Mouse (Mus musculus) stomach, embryonic 15.5 days (tissue): ENCODE measurements around the gene Dnajc11. TPM values are rescaled to one million over a fixed set of nuclear protein-coding genes. Genes with fewer than 3 reads are reported as not detected.

Experiments used
- ATAC-seq: fragments of 200-750 bp; cut with Nextera tagmentation; 2 replicates; pipeline ENCODE4 v1.8.0; 2017; ENCODE audit warnings: low read depth, moderate number of reproducible peaks, moderate TSS enrichment; ENCODE audit not compliant: insufficient read depth, low FRiP score
- H3K27ac ChIP-seq: fragments of 300-500 bp; sonication (generic); 2 replicates; pipeline ENCODE4 v1.5.1; 2015; ENCODE audit warnings: mild to moderate bottlenecking, inconsistent platforms
- H3K27me3 ChIP-seq: fragments of 300-500 bp; sonication (generic); replicated peaks from 2 replicates; pipeline ENCODE4 v1.6.1; 2015; ENCODE audit warnings: inconsistent platforms
- H3K36me3 ChIP-seq: fragments of 300-500 bp; sonication (generic); 2 replicates; pipeline ENCODE4 v1.6.1; 2015; ENCODE audit warnings: inconsistent platforms
- H3K4me1 ChIP-seq: fragments of 300-500 bp; sonication (generic); 2 replicates; pipeline ENCODE4 v1.6.1; 2015; ENCODE audit warnings: inconsistent platforms
- H3K4me2 ChIP-seq: fragments of 300-500 bp; sonication (generic); 2 replicates; pipeline ENCODE4 v1.6.1; 2015; ENCODE audit warnings: mild to moderate bottlenecking, inconsistent platforms
- H3K4me3 ChIP-seq: fragments of 300-500 bp; sonication (generic); replicated peaks from 2 replicates; pipeline ENCODE4 v1.5.1; 2015; ENCODE audit warnings: inconsistent platforms
- H3K9ac ChIP-seq: fragments of 300-500 bp; sonication (generic); 2 replicates; pipeline ENCODE4 v1.6.1; 2015; ENCODE audit warnings: inconsistent platforms
- H3K9me3 ChIP-seq: fragments of 300-500 bp; sonication (generic); 2 replicates; pipeline ENCODE4 v1.6.1; 2016; ENCODE audit warnings: inconsistent platforms
- WGBS: fragments of 180-500 bp; shearing (Covaris S2); methylation state at CpG from one replicate; pipeline ENCODE4 v1.1.7; 2015; 5-methylcytosine and 5-hydroxymethylcytosine counted together
- polyA plus RNA-seq: library from polyadenylated mRNA; unstranded; fragments of >200 nt; fragmentation: Nextera tagmentation; extraction: Ambion mirVana; gene quantifications from 2 replicates; pipeline ENCODE4 v1.2.1, GENCODE M21; 2015

Dnajc11 gene
- polyA plus RNA-seq, 1 experiment from 2014 or later, result 55.2 TPM

DNA sequence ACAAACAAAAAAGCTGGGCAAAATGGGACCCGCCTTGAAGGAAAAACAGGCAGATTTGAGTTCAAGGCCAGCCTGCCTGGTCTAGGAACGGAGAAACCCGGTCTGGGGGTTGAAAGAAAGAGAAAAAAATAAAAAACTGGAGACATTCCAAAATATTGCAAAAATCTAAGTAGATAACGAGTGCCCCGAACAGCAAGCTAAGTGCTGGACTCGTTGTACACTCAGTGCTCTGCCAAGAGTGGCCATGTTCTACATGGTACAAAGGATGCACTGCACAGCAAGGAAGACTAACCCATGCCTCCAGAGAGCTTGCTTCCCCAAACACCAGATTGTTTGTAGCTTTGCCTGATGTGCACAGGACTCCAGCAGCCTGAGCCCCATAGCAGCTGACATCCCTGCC is 59.5 kb downstream of the Dnajc11 start:
- WGBS, result 73% methylated on average over 6 of the region's 6 CpGs
- 0 out of 2 replicates have a peak overlapping the region, but pooled peaks have one; percentile 87 for H3K4me2 ChIP-seq
- H3K4me1 ChIP-seq, result peaks cover 25% of the 10 kb centered on the region
- no peaks in the 10 kb centered on the region for H3K27me3 ChIP-seq
- peaks cover 22% of the 10 kb centered on the region for H3K36me3 ChIP-seq
- no peaks in the 10 kb centered on the region for H3K9me3 ChIP-seq
- H3K9ac ChIP-seq, result no peak overlapping the region
- ATAC-seq, result no peak
- H3K4me3 ChIP-seq, result no peak overlapping the region
- no peak overlapping the region for H3K27ac ChIP-seq

DNA sequence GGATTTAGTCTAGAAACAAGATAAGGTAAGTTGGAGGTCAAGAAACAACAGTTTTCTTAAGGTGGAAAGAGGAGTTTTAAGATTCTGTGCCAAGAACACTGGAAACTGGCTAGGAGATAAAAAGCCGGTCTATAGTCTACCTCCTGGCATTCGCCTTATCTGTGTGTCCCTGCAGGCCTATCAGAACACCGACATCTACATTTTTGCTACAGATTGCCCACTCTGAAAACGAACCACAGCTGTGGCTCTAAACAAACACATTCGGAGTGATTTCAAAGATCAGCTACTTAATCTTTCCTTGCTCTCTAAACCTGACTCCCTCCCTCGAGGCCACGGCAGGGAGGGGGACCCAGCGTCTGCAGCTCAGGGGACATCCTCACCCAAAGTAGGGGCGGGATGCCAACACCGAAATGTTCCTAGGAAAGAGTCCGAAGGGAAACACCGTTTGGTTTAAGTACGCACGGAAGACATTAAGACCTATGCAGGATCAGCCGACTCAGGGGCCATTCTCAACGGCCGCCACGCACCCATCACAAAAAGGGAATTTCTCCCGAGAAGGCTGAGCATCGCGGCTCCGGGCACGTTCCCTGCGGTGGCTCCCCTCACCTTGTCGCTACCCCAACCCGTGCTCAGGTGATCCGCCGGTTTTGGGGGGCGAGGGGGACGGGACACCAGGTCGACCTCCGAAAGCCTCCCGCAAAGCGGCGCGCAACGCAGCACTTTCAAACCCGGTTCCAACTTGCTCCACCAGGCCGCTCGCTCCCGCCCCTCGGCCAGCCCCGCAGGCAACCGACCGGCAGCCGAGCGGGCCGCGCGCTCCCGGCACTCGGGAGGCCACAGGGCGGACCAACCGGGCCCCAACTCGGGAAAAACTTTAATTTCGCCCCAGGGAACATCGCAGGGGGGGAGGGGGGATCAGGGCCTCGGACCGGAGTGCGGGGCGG is 61.0 kb downstream of the Dnajc11 start:
- WGBS, result 2% methylated on average over 60 of the region's 61 CpGs
- Histone ChIP-seq H3K4me1 (peaks cover 17% of the 10 kb centered on the region; the same call in 1 of the 2 replicates), H3K27me3 (no peaks in the 10 kb centered on the region), H3K4me2 (peak overlapping the region; percentile 87), H3K4me3 (peak overlapping the region; percentile 99), H3K27ac (peak overlapping the region; percentile 82), H3K9me3 (no peaks in the 10 kb centered on the region), H3K9ac (peak overlapping the region; percentile 90), H3K36me3 (peaks cover 22% of the 10 kb centered on the region)
- no peak for ATAC-seq

DNA sequence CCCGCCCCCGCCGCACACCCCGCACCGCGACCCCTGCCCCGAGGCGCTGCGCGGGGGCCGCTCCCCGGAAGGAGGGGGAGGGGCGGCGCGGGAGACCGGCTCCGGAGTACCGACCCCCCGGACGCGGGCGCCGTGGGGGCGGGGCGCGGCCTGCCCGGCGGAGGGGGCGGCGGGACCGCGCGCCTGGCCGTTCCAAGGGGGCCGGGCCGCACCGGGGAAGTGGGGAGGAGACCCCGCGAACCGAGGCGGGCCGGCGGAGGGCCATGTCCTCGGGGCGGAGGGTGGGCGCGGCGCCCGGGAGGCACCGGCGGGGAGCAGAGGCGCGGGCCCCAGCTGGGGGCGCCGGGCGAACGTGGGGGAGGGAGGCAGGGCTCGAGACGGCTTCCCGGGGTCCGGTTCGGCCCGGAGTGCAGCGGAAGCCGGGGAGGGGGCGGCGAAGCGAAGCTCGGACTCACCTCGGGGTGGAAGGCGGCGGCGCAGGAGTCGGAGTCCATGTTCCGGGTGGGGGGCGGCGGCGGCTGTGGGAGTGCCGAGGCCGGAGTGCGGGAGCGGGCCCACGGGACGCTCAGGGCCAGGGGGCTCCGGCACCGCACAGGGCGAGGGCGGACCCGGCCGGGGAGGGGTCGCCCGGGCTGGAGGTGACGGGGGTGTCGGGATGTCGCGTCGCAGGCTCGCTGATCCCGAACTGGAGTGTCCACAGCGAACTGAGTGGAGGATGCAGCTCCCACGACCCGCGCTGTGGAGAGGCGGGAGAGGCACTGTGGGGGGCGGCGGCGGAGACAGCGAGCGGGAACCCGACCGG is 62.1 kb downstream of the Dnajc11 start:
- no peak; the same call in 1 of the 2 replicates for ATAC-seq
- H3K9ac ChIP-seq, result peak overlapping the region; percentile 90
- H3K36me3 ChIP-seq, result peaks cover 21% of the 10 kb centered on the region
- H3K27ac ChIP-seq, result peak overlapping the region; percentile 82
- H3K4me3 ChIP-seq, result peak overlapping the region; percentile 99
- H3K4me2 ChIP-seq, result peak overlapping the region; percentile 87
- no peaks in the 10 kb centered on the region for H3K27me3 ChIP-seq
- peaks cover 17% of the 10 kb centered on the region; the same call in 1 of the 2 replicates for H3K4me1 ChIP-seq
- WGBS, result 1% methylated on average over 74 of the region's 111 CpGs
- no peaks in the 10 kb centered on the region for H3K9me3 ChIP-seq

GRCm38 (mm10) chr4:151996173-151996950 is 62.9 kb downstream of the Dnajc11 start, which contains the start of gene Phf13:
TSS of gene Phf13 (minus strand) at chr4:151996258.
- peak within 1 kb of the TSS; percentile 99 for H3K4me3 ChIP-seq
- H3K9me3 ChIP-seq, result no peaks in the 10 kb centered on the region
- peak within 1 kb of the TSS; percentile 90 for H3K9ac ChIP-seq
- H3K4me1 ChIP-seq, result peaks cover 17% of the 10 kb centered on the region; the same call in 1 of the 2 replicates
- under 1% methylated on average over 93 of the region's 94 CpGs for WGBS
- peak within 1 kb of the TSS; percentile 87 for H3K4me2 ChIP-seq
- peak within 1 kb of the TSS; percentile 93 for H3K27ac ChIP-seq
- H3K36me3 ChIP-seq, result peaks cover 13% of the 10 kb centered on the region
- H3K27me3 ChIP-seq, result no peaks in the 10 kb centered on the region
- ATAC-seq, result peak; percentile 96

DNA sequence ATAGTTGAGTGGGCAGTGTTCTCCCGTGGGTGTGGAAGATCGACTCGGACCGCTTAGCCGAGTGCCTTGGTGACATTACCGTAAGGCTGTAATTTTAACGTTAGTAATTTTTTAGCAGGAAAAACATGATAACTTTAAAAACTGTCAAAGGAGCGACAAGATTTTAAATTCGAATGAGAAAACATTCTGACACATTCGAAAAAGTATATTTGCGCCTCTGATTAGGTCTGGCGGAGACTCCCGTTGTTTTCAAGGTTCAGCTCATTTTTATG is 63.4 kb downstream of the Dnajc11 start:
- Histone ChIP-seq H3K9ac (peak overlapping the region; percentile 53), H3K4me2 (peak overlapping the region; percentile 51), H3K27me3 (no peaks in the 10 kb centered on the region), H3K4me1 (peaks cover 17% of the 10 kb centered on the region; the same call in 1 of the 2 replicates), H3K4me3 (peak overlapping the region; percentile 99), H3K36me3 (peaks cover 8% of the 10 kb centered on the region), H3K9me3 (no peaks in the 10 kb centered on the region), H3K27ac (peak overlapping the region; percentile 93)
- 3% methylated on average over 13 of the region's 13 CpGs for WGBS
- ATAC-seq, result no peak

DNA sequence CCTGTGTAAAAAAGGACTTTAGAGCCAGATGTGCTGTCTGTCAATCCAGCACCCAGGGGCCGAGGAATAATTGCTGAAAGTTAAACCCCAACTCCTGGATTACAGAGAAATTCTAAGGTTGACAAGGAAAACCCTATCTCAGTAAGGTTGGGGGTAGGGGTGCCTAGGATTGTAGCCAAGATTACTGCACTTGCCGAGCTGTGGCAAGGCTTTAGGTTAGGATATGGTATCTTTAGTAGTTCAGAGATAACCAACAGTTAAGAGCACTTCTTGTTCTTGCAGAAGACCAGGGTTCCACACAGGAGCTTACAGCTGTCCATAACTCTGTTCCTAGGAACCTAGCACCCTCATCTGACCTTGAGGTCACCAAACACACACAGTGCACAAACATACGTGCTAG is 64.2 kb downstream of the Dnajc11 start:
- no peak overlapping the region for H3K9ac ChIP-seq
- peaks cover 17% of the 10 kb centered on the region; the same call in 1 of the 2 replicates for H3K4me1 ChIP-seq
- WGBS, result 60% methylated on average over 3 of the region's 3 CpGs
- no peak for ATAC-seq
- H3K4me2 ChIP-seq, result peak overlapping the region; percentile 51; the same call in 1 of the 2 replicates
- no peaks in the 10 kb centered on the region for H3K9me3 ChIP-seq
- no peak overlapping the region for H3K27ac ChIP-seq
- no peaks in the 10 kb centered on the region for H3K36me3 ChIP-seq
- no peaks in the 10 kb centered on the region for H3K27me3 ChIP-seq
- H3K4me3 ChIP-seq, result peak overlapping the region; percentile 99

GRCm38 (mm10) chr4:151999481-151999880 is 66.0 kb downstream of the Dnajc11 start:
- no peak overlapping the region for H3K4me3 ChIP-seq
- no peak overlapping the region for H3K9ac ChIP-seq
- ATAC-seq, result no peak
- H3K27ac ChIP-seq, result no peak overlapping the region
- H3K4me1 ChIP-seq, result peaks cover 9% of the 10 kb centered on the region; the same call in 1 of the 2 replicates
- H3K36me3 ChIP-seq, result no peaks in the 10 kb centered on the region
- WGBS, result 69% methylated on average over 3 of the region's 3 CpGs
- no peak overlapping the region for H3K4me2 ChIP-seq
- no peaks in the 10 kb centered on the region for H3K27me3 ChIP-seq
- no peaks in the 10 kb centered on the region for H3K9me3 ChIP-seq

DNA sequence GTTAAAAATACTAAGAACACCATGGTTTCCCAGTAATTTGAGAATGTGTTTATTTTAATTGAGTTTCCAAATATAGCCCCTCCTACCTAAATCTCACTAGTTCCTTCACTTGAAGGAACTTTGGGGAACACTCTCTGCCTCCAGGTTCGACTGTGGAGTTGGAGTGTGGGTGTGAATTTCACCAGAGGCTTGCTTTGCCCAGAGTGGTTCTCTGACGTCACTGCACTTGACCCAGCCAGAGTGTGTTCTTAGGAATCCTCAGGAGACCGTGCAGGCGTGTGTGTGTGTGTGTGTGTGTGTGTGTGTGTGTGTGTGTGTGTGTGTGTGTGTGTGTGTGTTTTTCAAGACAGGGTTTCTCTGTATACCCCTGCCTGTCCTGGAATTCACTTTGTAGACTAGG is 67.4 kb downstream of the Dnajc11 start:
- no peak overlapping the region for H3K4me2 ChIP-seq
- no peaks in the 10 kb centered on the region for H3K9me3 ChIP-seq
- no peak overlapping the region for H3K9ac ChIP-seq
- H3K36me3 ChIP-seq, result no peaks in the 10 kb centered on the region
- H3K4me1 ChIP-seq, result 0 out of 2 replicates have a peak, but pooled peaks cover 5% of the 10 kb centered on the region
- 25% methylated on average over 4 of the region's 4 CpGs for WGBS
- no peak overlapping the region for H3K4me3 ChIP-seq
- H3K27me3 ChIP-seq, result no peaks in the 10 kb centered on the region
- no peak overlapping the region for H3K27ac ChIP-seq
- no peak for ATAC-seq

- Histone ChIP-seq H3K9me3 (no peaks in the 10 kb centered on the region), H3K4me2 (no peak overlapping the region), H3K4me1 (0 out of 2 replicates have a peak, but pooled peaks cover 5% of the 10 kb centered on the region), H3K27me3 (no peaks in the 10 kb centered on the region), H3K27ac (no peak overlapping the region), H3K36me3 (no peaks in the 10 kb centered on the region), H3K9ac (no peak overlapping the region), H3K4me3 (no peak overlapping the region)
- WGBS, result 70% methylated on average over 4 of the region's 4 CpGs
- ATAC-seq, result no peak
These were observed 67.8 kb downstream of the Dnajc11 start for GRCm38 (mm10) chr4:152001335-152001734.

GRCm38 (mm10) chr4:152002063-152002462 is 68.6 kb downstream of the Dnajc11 start:
- Histone ChIP-seq H3K4me3 (no peak overlapping the region), H3K4me2 (no peak overlapping the region), H3K27me3 (no peaks in the 10 kb centered on the region), H3K9ac (no peak overlapping the region), H3K36me3 (no peaks in the 10 kb centered on the region), H3K4me1 (0 out of 2 replicates have a peak, but pooled peaks cover 7% of the 10 kb centered on the region), H3K9me3 (no peaks in the 10 kb centered on the region), H3K27ac (no peak overlapping the region)
- ATAC-seq, result no peak
- WGBS, result 74% methylated on average over 3 of the region's 3 CpGs

DNA sequence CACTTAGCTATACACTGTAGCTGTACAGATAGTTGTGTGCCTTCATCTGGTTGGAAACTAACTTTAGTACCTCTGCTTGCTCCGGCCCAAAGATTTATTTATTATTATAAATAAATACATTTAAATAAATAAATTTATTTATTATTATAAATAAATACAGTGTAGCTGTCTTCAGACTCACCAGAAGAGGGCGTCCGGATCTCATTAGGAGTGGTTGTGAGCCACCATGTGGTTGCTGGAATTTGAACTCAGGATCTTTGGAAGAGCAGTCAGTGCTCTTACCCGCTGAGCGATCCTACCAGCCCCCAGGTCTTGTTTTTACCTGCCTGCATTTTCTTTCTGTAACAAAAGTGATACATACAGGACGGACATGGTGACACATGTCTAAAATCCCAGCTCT is 72.6 kb downstream of the Dnajc11 start:
- WGBS, result 70% methylated on average over 6 of the region's 6 CpGs
- Histone ChIP-seq H3K4me3 (no peak overlapping the region), H3K9me3 (no peaks in the 10 kb centered on the region), H3K4me1 (peaks cover 28% of the 10 kb centered on the region), H3K27me3 (no peaks in the 10 kb centered on the region), H3K9ac (no peak overlapping the region), H3K36me3 (no peaks in the 10 kb centered on the region), H3K27ac (no peak overlapping the region), H3K4me2 (no peak overlapping the region)
- ATAC-seq, result no peak
